8 mouse cellular contexts compared by ENCODE assay signal in the genomic region with DNA sequence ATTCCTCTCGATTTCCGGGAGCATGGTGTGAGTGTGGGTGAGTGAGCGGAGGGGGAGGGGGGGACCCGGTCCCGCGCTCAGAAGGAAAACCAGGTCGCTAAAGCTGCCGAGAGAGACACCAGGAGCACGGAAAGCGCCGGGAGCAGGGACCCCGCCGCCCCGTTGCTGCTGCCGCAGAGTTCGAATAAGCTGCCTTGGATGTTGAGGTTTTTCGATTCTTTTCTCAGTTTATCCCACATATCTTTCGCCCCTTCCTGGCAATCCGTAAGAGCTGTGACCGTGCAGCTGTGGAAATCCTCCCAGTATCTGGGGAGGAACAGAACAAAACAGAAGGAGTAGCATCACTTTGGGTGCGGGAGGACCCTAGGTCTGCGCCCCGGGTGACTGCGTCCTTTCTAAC. TPM values are rescaled to one million over a fixed set of nuclear protein-coding genes. Genes with fewer than 3 reads are reported as not detected.
DNase-seq lines count a peak whose midpoint lies in the region; ATAC-seq lines count a peak whose summit lies in the region.

No protein-coding gene starts in this region.

- WGBS in heart, embryonic 10.5 days = under 1% methylated on average over 24 of the region's 24 CpGs
- WGBS in hindbrain, embryonic 11.5 days = under 1% methylated on average over 24 of the region's 24 CpGs
- under 1% methylated on average over 24 of the region's 24 CpGs for WGBS in midbrain, embryonic 11.5 days

- H3K27me3 ChIP-seq in heart, embryonic 10.5 days (ENCODE audit: insufficient read depth, poor library complexity, severe bottlenecking) = peaks cover 96% of the 10 kb centered on the region
- peaks cover 83% of the 10 kb centered on the region for H3K27me3 ChIP-seq in hindbrain, embryonic 11.5 days (ENCODE audit: control insufficient read depth, insufficient read depth, low read length)
- H3K27me3 ChIP-seq in midbrain, embryonic 11.5 days (ENCODE audit: control insufficient read depth, insufficient read depth, low read length) = peaks cover 92% of the 10 kb centered on the region

- peak overlapping the region; percentile 50 for H3K4me2 ChIP-seq in hindbrain, embryonic 11.5 days (replicated peaks; ENCODE audit: low read depth, low read length)
- peak overlapping the region; percentile 45 for H3K4me2 ChIP-seq in midbrain, embryonic 11.5 days

- H3K27ac ChIP-seq in heart, embryonic 10.5 days = no peak overlapping the region
- peak overlapping the region; percentile 91 for H3K27ac ChIP-seq in hindbrain, embryonic 11.5 days (ENCODE audit: low read depth, low read length)
- peak overlapping the region; percentile 74 for H3K27ac ChIP-seq in midbrain, embryonic 11.5 days (ENCODE audit: low read depth, low read length)

- peak overlapping the region; percentile 57 for H3K4me3 ChIP-seq in heart, embryonic 10.5 days
- peak overlapping the region; percentile 33 for H3K4me3 ChIP-seq in hindbrain, embryonic 11.5 days (ENCODE audit: low read depth, low read length)
- H3K4me3 ChIP-seq in midbrain, embryonic 11.5 days (ENCODE audit: low read depth, low read length) = peak overlapping the region; percentile 33

- peaks cover 31% of the 10 kb centered on the region for H3K4me1 ChIP-seq in heart, embryonic 10.5 days
- 0 out of 2 replicates have a peak, but pooled peaks cover 8% of the 10 kb centered on the region for H3K4me1 ChIP-seq in hindbrain, embryonic 11.5 days (replicated peaks; ENCODE audit: control insufficient read depth, insufficient read depth, low read length)
- peaks cover 11% of the 10 kb centered on the region for H3K4me1 ChIP-seq in midbrain, embryonic 11.5 days (ENCODE audit: control insufficient read depth, insufficient read depth, low read length)

- DNase-seq in heart, embryonic 10.5 days (ENCODE audit: low spot score) = no peak
- no peak for DNase-seq in heart, adult 11 months
- DNase-seq in thymus, postnatal 14 days = peak; percentile 17
- no peak for DNase-seq in thymus, postnatal 10 days (ENCODE audit: low spot score in 2 of 2)
- DNase-seq in hindbrain, embryonic 11.5 days (ENCODE audit: low spot score) = peak; percentile 73
- peak; percentile 97 for DNase-seq in midbrain, embryonic 11.5 days (ENCODE audit: low spot score, missing footprints)
- no peak for DNase-seq in ovary, postnatal 14 days (ENCODE audit: low spot score)
- no peak for DNase-seq in adrenal gland, adult 18-20 months (ENCODE audit: low spot score in 2 of 2)

- H3K9ac ChIP-seq in hindbrain, embryonic 11.5 days (ENCODE audit: low read depth, low read length) = peak overlapping the region; percentile 58
- peak overlapping the region; percentile 54 for H3K9ac ChIP-seq in midbrain, embryonic 11.5 days (ENCODE audit: low read length)

- H3K36me3 ChIP-seq in heart, embryonic 10.5 days = no peaks in the 10 kb centered on the region
- H3K36me3 ChIP-seq in hindbrain, embryonic 11.5 days (ENCODE audit: control insufficient read depth, insufficient read depth, low read length) = no peaks in the 10 kb centered on the region
- no peaks in the 10 kb centered on the region for H3K36me3 ChIP-seq in midbrain, embryonic 11.5 days (ENCODE audit: control insufficient read depth, insufficient read depth, low read length)

- H3K9me3 ChIP-seq in heart, embryonic 10.5 days = no peaks in the 10 kb centered on the region
- H3K9me3 ChIP-seq in hindbrain, embryonic 11.5 days (ENCODE audit: control insufficient read depth, low read length) = no peaks in the 10 kb centered on the region
- no peaks in the 10 kb centered on the region for H3K9me3 ChIP-seq in midbrain, embryonic 11.5 days (ENCODE audit: control insufficient read depth, low read length)

- no peak for ATAC-seq in hindbrain, embryonic 11.5 days (ENCODE audit: low FRiP score)
- ATAC-seq in midbrain, embryonic 11.5 days (ENCODE audit: low FRiP score) = no peak

RNA-seq across cellular contexts. Expression of a gene that starts 8.4 kb away (rescaled TPM):
- polyA plus RNA-seq in heart, embryonic 10.5 days (2016; fragmentation: Nextera tagmentation; extraction: Ambion mirVana) = 1.7 and 3.8 TPM in 2 replicates
- 39.5 and 44.5 TPM in 2 replicates for polyA plus RNA-seq in hindbrain, embryonic 11.5 days (2014; fragmentation: Nextera tagmentation; extraction: Ambion mirVana)
- polyA plus RNA-seq in midbrain, embryonic 11.5 days (2014; fragmentation: Nextera tagmentation; extraction: Ambion mirVana) = 52.7 and 53.5 TPM in 2 replicates
- total RNA-seq in adrenal gland, adult 18-20 months (2021) = 1 to 10 TPM; 3.0 to 3.5 TPM

Comparison
In these comparisons a context has a peak if more than half of its experiments do, and no peak if none do; other contexts are left out.
1. DNase-seq: peak in thymus, postnatal 14 days (single experiment), hindbrain, embryonic 11.5 days (single experiment) and midbrain, embryonic 11.5 days (single experiment); none in heart, embryonic 10.5 days (single experiment), heart, adult 11 months (single experiment), thymus, postnatal 10 days (0 of 2), ovary, postnatal 14 days (single experiment) and adrenal gland, adult 18-20 months (0 of 2).
2. Peak in every context shown above with its lines, with median percentiles within 50 percentile points of each other: H3K4me3 ChIP-seq.